Mouse (Mus musculus): ENCODE results near the gene Gm14214. TPM values are rescaled to one million over a fixed set of nuclear protein-coding genes. Genes with fewer than 3 reads are reported as not detected.

The Gm14214 gene
- not detected for polyA plus RNA-seq (2014; fragmentation: Illumina TruSeq; extraction: RNeasy Lipid Tissue Mini Kit (QIAGEN cat#74804))

DNA sequence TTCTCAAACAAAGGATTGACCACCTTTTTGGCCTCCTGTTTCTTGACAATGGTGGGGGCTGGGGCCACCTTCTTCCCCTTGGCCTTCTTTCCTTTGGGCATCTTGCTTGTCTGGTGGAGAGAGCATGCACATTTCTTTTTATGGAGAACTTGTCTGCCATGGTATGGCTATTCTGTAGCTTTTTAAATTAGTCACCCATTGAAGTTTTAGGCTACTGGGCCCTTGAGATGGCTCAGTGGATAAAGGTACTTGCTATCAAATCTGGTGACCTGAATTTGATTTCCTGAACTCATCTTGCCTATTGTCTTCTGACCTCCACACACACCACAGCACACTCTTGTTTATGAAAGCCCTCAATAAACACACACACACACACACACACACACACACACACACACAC, at the start of gene Gm14214:
Gene Gm14214, minus strand, starts transcription at position 101 of the 400 bp plus-strand sequence.

DNA sequence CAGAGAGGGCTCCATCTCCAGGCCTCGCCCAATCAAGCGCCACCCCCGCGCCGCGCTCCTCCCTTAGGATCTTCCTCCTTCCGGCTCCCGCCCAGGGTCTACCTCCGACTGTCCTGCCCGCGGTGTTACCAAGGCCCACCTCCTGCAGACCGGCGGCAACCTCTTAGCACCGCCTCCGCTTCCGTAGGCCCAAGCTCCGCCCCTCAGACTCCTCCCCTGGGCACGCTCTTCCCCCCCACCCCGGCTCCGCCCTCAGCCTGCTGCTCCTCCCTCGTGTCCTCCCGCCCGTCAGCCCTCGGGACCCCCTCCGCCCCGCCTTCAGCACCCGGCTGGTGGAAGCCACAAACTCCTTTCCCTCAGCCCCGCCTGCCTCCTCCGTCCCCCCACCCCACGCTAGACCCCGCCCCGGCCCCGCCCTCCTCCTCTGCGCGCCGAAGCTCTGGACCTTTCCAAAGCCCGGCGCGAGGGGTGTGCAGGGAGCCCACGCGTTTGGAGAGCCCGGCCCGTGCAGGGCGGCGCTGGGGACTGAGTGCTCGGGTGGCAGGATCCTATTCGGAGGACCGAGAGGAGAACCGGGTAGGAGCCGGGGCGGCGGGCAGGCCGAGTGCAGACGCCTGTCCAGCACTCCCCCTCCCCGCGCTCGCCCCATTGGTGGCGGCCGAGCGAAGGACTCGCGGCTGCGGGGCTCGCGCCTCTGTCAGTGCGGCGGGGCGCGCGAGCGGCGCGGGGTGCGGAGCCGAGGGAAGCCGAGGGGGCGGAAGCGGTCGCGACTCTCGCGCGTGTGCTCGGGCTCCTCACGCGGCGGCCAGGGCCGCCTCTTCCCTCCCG, 21.0 kb upstream of the Gm14214 start, which contains the start of the genes Raly and a:
Gene Raly, plus strand, starts transcription at position 441 of the 828 bp plus-strand sequence.
Gene a, plus strand, starts transcription at position 747 of the 828 bp plus-strand sequence.

Other genes starting within 250 kb of the Gm14214 start
- not detected for gene 1700003F12Rik, start 222.9 kb downstream of the Gm14214 start, polyA plus RNA-seq (2014; fragmentation: Illumina TruSeq; extraction: RNeasy Lipid Tissue Mini Kit (QIAGEN cat#74804))
- gene Actl10, start 218.3 kb downstream of the Gm14214 start, polyA plus RNA-seq (2014; fragmentation: Illumina TruSeq; extraction: RNeasy Lipid Tissue Mini Kit (QIAGEN cat#74804)) = not detected
- not detected for gene Necab3, start 211.1 kb downstream of the Gm14214 start, polyA plus RNA-seq (2014; fragmentation: Illumina TruSeq; extraction: RNeasy Lipid Tissue Mini Kit (QIAGEN cat#74804))
- 0.17 TPM for gene E2f1, start 200.1 kb downstream of the Gm14214 start, polyA plus RNA-seq (2014; fragmentation: Illumina TruSeq; extraction: RNeasy Lipid Tissue Mini Kit (QIAGEN cat#74804))
- gene Pxmp4, start 166.3 kb downstream of the Gm14214 start, polyA plus RNA-seq (2014; fragmentation: Illumina TruSeq; extraction: RNeasy Lipid Tissue Mini Kit (QIAGEN cat#74804)) = 6.0 TPM
- gene Zfp341, start 156.7 kb downstream of the Gm14214 start, polyA plus RNA-seq (2014; fragmentation: Illumina TruSeq; extraction: RNeasy Lipid Tissue Mini Kit (QIAGEN cat#74804)) = 0.23 TPM
- gene 4930519P11Rik, start 156.6 kb downstream of the Gm14214 start, polyA plus RNA-seq (2014; fragmentation: Illumina TruSeq; extraction: RNeasy Lipid Tissue Mini Kit (QIAGEN cat#74804)) = not detected
- gene Chmp4b, start 118.3 kb downstream of the Gm14214 start, polyA plus RNA-seq (2014; fragmentation: Illumina TruSeq; extraction: RNeasy Lipid Tissue Mini Kit (QIAGEN cat#74804)) = 73.3 TPM
- 202 TPM for gene Raly, start 21.1 kb upstream of the Gm14214 start, polyA plus RNA-seq (2014; fragmentation: Illumina TruSeq; extraction: RNeasy Lipid Tissue Mini Kit (QIAGEN cat#74804))
- not detected for gene a, start 21.4 kb upstream of the Gm14214 start, polyA plus RNA-seq (2014; fragmentation: Illumina TruSeq; extraction: RNeasy Lipid Tissue Mini Kit (QIAGEN cat#74804))
- gene Eif2s2, start 122.9 kb upstream of the Gm14214 start, polyA plus RNA-seq (2014; fragmentation: Illumina TruSeq; extraction: RNeasy Lipid Tissue Mini Kit (QIAGEN cat#74804)) = 456 TPM
- 14.2 TPM for gene Gm14226, start 248.2 kb upstream of the Gm14214 start, polyA plus RNA-seq (2014; fragmentation: Illumina TruSeq; extraction: RNeasy Lipid Tissue Mini Kit (QIAGEN cat#74804))